Mouse (Mus musculus) hematopoietic stem cell, adult 5-6 weeks (primary cell): ENCODE measurements around the gene Gpc6. TPM values are rescaled to one million over a fixed set of nuclear protein-coding genes. Genes with fewer than 3 reads are reported as not detected.

Experiments
- ATAC-seq, 2 experiments: fragments of 125-278 bp in 1 of 2; replicated peaks in 1 of 2; 2 replicates each; pipeline ENCODE4 v1.8.0; 2016 to 2017; ENCODE audit warnings: inconsistent platforms in 2 of 2, mild to moderate bottlenecking in 2 of 2, moderate number of reproducible peaks in 2 of 2, low read depth in 1 of 2, moderate TSS enrichment in 1 of 2; ENCODE audit not compliant: low FRiP score in 2 of 2, poor library complexity in 2 of 2, severe bottlenecking in 2 of 2, insufficient read depth in 1 of 2, low TSS enrichment in 1 of 2
- total RNA-seq: library from RNA; stranded (forward); fragments of 172-1452, 232-1000 nt; gene quantifications from 2 replicates; pipeline ENCODE4 v1.2.3, GENCODE M21; 2017

The Gpc6 gene
- not detected in 2 replicates for total RNA-seq

DNA sequence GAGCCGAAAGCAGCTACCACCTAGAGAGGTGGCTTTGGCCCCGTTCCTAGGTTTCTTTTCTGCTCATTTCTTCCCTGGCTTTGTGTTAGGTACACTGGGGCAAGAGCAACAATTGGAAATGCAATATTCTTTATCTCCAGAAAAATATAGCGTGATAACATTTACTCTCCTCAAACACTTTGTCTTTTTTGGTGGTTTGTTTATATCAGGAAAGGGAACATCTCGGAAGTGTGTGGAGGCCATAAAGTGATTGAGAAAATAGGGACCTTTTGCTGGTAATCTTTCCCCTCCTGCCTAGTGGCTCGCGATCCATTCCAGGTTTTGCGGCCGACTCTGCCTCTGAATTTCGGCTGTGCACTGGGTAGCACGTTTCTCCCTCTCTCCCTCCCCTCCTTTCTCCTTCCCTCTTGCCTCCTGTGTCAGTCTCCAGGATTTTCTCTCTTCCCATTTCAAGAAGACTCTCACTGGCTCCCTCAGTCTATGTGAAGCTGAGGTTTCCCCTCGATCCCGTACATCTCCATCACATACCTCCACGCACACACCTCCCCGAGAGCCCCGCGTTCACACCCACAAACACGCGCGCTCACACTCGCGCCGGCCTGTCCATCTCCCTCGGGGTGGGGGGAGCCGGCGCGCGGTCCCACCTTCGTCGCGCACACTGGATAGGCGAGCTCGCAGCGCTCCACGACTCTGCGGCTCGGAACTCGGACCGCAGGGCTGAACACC lies at the start of gene Gpc6:
Gene Gpc6, plus strand, starts transcription at position 440 of the 726 bp plus-strand sequence.
- peak; percentile 61 to 70 for ATAC-seq

DNA sequence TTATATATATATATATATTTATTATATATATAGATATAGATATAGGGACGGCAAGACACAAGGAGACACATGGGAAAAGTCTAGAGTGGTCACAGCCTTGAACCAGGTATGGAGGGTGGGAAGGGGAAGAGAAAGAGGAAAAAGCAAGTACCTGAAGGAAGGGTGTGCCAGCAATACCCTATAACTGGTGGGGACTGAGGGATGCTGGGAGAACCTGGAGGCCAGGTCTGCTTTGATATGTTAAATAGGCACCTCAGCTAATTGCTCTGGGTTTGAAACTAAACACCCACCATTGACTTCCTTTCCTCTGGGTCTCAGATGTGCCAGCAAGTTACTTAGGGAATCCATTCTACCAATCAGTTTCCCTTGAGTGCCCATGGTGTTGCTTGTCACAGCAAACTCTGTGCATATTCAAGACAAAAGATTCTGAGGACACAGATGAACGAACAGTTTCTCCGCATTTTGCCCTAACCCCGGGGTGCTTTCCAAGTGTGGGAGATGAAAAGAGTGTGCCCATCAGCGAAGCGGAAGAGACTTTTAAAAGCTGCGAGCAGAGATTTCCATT lies 42.6 kb upstream of the Gpc6 start:
- no peak for ATAC-seq

DNA sequence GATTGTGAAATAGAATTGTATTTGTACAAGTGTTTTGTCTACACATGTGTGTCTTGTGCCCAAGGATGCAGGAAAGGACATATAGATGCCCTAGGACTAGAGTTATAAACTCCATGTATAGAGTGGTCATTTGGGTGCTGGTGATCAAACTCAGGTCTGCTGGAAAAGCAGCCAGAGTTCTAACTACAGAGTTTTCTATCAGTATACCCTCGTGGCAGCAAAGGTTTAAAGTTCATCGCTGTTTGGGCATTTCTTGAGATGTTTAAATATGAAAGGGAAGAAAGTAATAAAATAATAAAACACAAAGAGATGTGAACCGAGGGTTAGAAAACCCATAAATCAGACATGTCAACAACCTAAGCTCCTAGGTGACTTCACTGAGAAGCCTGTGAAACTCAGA lies 30.8 kb upstream of the Gpc6 start:
- no peak for ATAC-seq

DNA sequence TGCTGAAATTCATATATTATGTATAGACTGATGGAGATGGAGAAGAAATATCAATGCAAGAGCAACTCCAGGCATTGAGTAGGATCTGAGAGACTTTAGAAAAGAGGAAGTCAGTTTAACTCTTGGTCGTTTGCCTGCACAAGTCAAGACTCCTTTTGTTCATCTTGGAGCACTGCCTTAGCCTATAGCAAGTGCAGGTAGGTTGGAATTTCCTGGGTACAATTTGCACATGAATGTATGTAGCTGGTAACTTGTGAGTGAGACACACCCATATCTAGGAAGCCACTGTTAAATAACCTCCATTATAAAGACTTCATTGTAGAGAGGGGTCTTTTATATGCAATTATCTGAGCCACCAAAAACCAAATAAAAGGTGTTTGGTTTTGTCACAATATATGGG lies 27.1 kb upstream of the Gpc6 start:
- no peak for ATAC-seq

DNA sequence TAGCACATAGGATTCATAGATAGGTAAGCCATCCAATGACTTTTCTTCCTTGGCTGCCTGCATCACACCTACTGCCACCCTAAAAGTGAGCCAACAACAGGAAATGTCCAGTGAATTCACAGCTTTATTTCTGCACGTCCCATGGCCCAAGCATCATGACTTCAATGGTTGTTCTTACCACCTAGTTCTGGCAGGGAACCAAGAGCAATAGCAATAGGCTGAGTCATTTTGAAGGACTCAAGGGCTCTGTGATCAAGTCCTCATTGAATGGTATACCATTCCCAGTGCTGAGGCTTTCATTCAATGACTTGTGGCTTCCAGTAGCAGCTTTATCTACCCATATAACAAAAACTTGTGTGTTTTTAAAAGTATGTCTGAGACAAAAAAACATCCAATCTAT lies 13.3 kb upstream of the Gpc6 start:
- ATAC-seq: no peak

DNA sequence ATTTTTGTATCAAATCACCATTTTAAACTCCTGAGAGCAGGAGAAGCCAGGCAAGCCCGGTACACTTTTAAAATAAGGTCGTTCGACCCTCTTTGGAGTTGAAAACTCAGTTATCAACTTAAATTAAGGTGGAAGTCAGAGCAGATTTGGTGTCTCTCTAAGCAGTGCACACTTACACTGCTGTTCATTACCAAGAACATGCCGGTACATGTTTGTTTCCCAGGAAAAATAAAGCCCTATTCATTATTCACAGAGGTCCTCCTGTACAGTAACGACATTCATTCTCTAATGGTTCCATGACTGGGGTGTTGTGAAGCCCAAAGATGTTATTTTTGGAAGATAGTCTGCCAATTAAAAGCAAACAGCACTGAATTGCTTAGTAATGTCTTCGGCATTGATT lies 8.2 kb upstream of the Gpc6 start:
- ATAC-seq: no peak

DNA sequence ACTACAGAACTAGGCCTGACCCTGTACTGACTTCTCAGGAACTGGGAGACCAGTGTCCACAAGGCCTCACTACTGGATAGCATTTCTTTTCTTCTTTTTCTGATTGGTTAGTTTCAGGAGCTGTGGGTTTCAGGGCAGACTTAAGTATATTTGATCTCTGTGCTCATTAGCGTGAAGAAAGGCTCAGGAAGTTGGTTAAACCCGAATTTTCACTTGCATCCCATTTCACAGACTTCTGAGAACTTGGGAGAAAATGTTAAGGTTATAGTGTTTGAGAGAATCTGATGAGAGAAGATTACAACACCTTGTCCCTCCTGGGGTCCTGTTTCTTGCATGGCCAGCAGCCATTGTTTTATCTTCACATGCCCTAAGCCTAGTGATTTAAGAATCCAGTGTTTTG lies 849 bp upstream of the Gpc6 start:
- no peak for ATAC-seq

DNA sequence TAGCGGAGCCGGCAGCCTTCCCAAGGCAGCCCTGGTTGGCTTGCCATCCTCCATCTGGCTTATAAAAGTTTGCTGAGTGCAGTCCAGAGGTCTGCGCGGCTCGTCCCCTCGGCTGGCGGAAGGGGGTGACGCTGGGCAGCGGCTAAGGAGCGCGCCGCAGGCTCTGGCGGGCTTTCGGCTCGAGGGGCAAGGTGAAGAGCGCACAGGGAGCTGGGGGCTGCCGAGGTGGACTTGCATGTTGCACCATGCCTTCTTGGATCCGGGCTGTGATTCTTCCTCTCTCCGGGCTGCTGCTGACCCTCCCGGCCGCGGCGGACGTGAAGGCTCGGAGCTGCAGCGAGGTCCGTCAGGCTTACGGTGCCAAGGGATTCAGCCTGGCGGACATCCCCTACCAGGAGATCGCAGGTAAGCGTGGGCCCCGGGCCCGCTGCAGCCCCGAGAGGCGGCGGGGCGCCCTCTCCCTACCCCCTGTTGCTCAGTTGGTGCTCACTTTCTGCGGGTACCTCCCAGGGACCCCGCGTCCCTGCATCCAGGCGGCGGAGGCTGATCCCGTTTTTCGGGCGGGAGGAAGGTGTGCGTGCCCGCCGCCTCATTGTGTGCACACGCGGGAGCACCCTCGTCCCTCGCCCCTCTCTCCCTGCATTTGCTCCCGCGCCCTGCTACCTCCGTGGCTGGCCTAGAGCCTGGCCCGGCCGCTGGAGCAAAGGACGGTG lies 732 bp downstream of the Gpc6 start:
- ATAC-seq: peak; percentile 28 to 39; a peak in 1 of 4 replicates

DNA sequence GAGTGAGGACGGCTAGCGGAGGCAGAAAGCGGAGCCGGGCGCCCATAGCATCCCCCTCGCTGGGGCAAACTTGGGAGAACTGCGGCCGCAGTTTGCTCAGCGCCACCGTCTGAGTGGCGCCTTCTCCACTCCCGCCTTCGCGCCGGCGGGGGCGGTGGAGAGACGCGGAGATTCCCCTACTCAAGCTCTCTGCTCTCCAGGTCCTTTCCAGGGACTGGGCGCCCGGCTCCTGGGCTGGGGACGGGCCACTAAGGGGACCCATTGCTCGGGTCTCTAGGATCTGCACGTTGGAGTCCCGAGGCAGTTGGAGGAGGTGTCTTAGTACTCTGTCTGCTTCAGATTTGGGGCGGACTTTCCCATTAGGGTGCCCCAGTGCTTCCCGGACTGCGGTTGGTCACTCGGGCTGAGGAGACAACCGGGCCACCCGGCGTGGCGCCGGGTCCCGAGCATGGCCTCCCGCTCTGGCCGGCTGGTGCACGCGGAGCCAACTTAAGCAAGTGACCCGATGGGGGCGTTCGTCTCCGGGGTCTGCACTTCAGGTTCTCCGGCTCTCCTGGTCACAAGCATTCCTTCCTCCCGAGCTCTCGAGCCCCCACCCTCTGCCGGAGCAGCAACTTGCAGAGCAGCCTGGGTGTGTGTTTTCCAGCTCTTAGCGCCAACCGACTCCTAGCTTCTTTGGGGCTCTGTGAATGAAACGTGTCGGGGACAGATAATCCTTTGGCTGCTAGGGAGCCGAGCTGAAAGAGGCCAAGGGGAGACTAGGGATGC lies 1.5 kb downstream of the Gpc6 start:
- ATAC-seq: peak; percentile 48 to 59

DNA sequence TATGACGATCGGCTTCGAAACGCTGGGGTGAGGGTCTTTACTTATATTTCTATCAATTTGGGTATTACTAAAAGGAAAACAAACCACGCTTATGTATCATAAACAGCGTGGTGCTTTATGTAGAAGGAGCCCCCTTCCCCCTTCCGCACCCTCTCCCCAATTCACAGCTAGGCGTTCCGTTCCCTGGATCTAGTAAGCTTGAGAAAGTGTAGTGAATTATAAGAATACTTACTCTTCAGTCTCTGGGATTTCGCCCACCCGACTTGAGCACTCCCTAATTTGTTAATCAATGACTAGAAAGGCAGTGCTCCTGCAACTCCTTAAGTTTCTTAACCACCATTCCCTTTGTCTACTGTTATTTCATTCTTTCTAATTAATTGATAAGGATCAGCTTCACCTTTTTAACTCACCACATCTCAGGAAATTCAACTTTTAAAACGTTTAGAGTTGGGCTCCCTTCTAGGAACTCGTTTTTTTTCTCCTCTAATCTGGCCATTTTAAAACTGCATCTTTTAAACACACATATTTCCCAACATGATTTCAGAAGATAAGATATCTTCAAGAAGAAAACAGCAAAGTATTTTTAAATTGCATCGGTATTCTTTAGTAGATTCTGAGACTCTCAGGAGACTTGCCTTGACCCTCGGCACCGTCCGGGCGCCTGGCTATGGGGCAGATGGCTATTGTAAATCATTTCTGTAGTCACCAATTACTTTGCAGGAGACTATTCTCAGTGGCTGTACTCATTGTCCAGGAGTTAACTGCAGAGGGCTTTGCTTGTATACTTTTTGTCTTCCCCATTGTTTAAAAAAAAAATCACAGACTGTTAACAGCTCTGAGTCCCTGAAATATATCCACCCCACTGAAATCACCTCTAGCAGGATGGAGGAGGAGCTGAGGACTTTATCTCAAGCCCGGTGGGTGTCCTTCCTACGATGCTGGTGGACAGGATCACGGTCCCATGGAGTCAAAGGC lies 2.5 kb downstream of the Gpc6 start:
- ATAC-seq: no peak

DNA sequence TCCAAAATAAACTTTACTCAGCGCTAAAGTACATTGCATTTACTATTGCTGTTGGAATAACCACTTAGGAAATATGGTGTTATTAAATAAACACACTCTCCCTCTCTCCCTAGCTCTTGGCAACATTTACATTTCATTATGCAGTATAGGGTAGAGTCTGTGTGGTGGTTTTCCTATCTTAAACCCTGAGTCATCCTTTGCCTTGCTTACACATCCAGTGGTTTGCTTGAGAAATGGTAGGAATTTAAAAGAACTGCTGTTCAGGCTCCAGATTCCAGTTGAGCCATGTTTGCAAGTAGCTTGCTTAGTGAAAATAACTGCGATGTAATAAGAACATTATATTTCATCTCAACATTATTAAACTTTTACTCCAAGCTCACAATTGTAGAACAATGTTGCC lies 3.3 kb downstream of the Gpc6 start:
- ATAC-seq: no peak

DNA sequence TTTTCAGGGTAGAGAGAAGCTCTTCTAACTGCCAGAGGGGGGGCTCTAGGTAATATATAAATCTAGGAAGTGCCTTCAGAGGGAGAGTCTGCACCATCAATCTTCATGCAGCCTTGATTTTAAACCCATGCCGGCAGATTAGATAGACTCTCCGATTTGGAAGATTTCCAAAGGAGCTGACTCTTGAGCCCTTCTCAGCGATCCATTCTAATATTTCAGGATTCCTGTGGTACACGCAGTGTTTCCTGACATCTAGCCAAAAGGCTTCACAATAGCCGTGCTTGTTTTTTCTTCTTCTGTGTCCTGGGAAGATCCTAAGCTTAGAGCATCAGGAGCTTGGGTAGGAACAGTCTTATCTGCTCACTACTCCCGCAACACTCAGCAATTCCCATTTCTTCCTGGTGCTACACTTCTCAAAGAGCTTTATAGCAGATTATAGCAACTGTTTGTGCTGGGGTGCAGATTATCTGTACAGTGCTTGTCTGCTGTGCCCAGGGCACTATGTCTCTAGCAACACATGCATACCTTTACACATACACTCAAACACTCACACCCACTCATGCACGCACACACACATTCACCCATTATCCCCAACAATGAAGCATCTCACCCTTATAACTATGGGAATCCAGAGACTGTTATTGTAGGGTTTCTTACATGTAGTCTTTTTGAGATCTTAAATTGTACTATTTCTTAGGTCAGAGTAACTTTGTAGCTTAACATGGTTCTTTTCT lies 3.8 kb downstream of the Gpc6 start:
- ATAC-seq: no peak

DNA sequence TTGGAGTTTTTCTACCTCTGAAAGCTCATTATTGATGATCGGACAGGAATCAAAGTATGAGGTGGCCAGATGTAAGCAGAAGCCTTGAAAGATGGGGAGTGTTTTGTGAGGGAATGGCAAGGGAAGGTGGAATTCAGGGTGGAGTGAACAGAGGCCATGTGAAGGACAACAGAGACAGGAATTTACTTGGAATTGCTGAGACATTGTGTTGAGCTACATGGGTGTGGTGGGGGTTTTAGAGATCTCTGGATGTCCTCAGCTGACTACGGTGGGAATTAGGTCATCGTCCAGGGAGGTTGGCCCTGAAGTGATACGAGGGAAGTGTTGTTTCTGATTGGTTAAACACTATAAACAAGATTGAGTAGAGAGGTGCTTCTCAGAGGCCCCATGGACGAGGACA lies 8.7 kb downstream of the Gpc6 start:
- ATAC-seq: no peak

DNA sequence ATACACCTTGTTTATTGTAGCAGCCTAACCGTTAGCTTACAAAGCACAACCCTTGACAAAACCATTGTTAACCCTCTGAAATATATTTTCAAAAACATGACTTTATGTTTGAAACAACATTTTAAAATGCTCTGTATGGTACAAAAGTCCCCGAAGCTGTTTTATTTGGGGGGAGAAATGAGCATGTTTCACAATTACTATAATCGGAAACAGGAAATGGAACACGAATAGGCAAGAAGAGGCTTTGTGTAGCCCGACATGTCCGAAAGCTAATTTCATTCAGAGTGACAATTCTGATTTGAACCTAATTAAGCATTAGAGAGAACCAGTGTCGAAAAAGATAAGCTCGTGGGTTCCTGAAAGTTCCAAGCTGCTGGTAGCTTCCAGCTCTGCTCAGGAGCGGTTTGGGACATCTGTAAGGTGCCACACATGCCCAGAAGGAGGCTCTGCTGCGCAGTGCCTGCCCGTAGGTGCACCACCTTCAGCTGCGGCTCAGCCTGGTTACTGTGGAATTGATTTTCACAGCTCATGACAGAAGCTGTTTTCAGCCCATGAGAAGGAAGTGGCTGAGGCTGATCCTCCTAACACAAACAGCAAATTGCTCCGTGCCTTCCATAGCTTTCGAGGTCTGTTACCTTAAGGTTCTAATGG lies 12.9 kb downstream of the Gpc6 start:
- peak; percentile 45 to 62; a peak in 1 of 4 replicates for ATAC-seq

DNA sequence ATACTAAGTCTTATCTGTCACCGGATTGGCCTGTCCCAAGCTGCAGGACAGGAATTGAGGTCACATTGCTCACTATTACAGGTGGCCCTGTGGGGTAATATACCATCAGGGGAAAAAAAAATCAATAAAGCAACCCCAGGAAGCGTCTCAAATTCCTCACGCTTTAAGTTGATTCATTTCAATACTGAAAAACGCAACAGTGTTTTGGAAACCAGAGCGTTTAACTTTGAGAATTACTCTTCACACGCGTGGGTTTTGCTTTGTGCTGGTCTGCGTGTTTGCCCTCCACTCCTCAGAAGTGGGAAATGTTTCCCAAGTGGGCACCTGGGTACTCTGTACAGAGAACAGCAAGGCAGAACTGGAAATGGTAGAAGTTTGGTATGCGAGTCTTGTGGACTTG lies 13.6 kb downstream of the Gpc6 start:
- no peak for ATAC-seq

DNA sequence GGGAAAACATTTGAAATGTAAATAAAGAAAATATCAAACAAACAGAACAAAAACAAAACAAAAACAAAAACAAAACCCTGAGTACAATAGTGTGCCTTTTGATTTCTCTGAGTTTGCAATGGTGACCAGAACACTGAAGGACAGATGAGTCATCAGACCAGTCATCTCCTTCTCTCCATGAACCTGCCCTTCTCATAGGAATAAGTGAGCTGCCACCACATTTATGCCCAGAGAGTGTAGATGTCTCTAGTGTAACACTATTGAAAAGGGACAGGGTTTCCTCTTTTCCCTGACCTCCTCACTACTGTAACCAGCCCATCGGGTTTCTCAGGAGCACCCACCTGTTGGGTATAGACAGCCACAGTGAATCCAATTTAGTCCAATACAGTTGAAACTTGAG lies 14.4 kb downstream of the Gpc6 start:
- no peak for ATAC-seq
